Mouse (Mus musculus) ES-E14 (cell line): ENCODE measurements around the gene Bglap3. TPM values are rescaled to one million over a fixed set of nuclear protein-coding genes. Genes with fewer than 3 reads are reported as not detected.

Experiments used
- DNase-seq: peaks from one replicate; pipeline ENCODE4 v3.0.0-alpha.2; 2013; ENCODE audit warnings: low read depth, low spot score
- H3K27ac ChIP-seq: 2 replicates; pipeline ENCODE4 v1.5.1; 2012; ENCODE audit warnings: low read depth, mild to moderate bottlenecking, low read length, moderate library complexity, mixed read lengths; ENCODE audit not compliant: poor library complexity, insufficient read depth, severe bottlenecking
- H3K36me3 ChIP-seq: 2 replicates; pipeline ENCODE4 v1.6.1; 2012; ENCODE audit warnings: mild to moderate bottlenecking, low read length, moderate library complexity, mixed read lengths; ENCODE audit not compliant: control insufficient read depth, poor library complexity, insufficient read depth, severe bottlenecking
- H3K4me1 ChIP-seq, 2 experiments: fragments of 150-350 bp in 1 of 2; sonication (generic) in 1 of 2; 2 replicates each; pipeline ENCODE4 v1.6.1; 2012; ENCODE audit warnings: low read length in 2 of 2, mild to moderate bottlenecking in 1 of 2, mixed read lengths in 1 of 2; ENCODE audit not compliant: control insufficient read depth in 2 of 2, insufficient read depth in 2 of 2, poor library complexity in 1 of 2
- H3K4me3 ChIP-seq, 2 experiments: fragments of 150-350 bp in 1 of 2; sonication (generic) in 1 of 2; 2 replicates each; pipeline ENCODE4 v1.5.1; 2012; ENCODE audit warnings: low read length in 2 of 2, low read depth in 1 of 2, mild to moderate bottlenecking in 1 of 2, mixed read lengths in 1 of 2; ENCODE audit not compliant: insufficient read depth in 1 of 2, poor library complexity in 1 of 2, severe bottlenecking in 1 of 2
- H3K9ac ChIP-seq: 2 replicates; pipeline ENCODE4 v1.6.1; 2012; ENCODE audit warnings: low read depth, mild to moderate bottlenecking, low read length, mixed read lengths; ENCODE audit not compliant: poor library complexity, insufficient read depth, severe bottlenecking
- H3K9me3 ChIP-seq: fragments of 150-350 bp; sonication (generic); 2 replicates; pipeline ENCODE4 v1.6.1; 2012; ENCODE audit warnings: low read depth, mild to moderate bottlenecking, low read length; ENCODE audit not compliant: control insufficient read depth, insufficient read depth
- CHD2 ChIP-seq: IDR thresholded peaks from 2 replicates; pipeline ENCODE4 v1.6.1; 2014; ENCODE audit warnings: mild to moderate bottlenecking, low read depth, low read length, inconsistent platforms
- HCFC1 ChIP-seq: IDR thresholded peaks from 2 replicates; pipeline ENCODE4 v1.6.1; 2012; ENCODE audit warnings: low read length, inconsistent platforms, borderline replicate concordance; ENCODE audit not compliant: insufficient read depth
- MAFK ChIP-seq: IDR thresholded peaks from 2 replicates; pipeline ENCODE4 v1.6.1; 2014; ENCODE audit warnings: mild to moderate bottlenecking, low read depth, low read length, inconsistent platforms; ENCODE audit not compliant: insufficient read depth
- ZC3H11A ChIP-seq: IDR thresholded peaks from 2 replicates; pipeline ENCODE4 v1.6.1; 2012; ENCODE audit warnings: low read depth, mild to moderate bottlenecking, inconsistent platforms, low read length, borderline replicate concordance
- ZNF384 ChIP-seq: IDR thresholded peaks from 2 replicates; pipeline ENCODE4 v1.6.1; 2012; ENCODE audit warnings: low read depth, low read length, inconsistent platforms
- in situ Hi-C, 2 experiments: fragments of 600-800 bp; cut with MboI; formaldehyde crosslinking; loops; one replicate each; pipeline ENCODE4 v1.15.1; 2025; ENCODE audit warnings: low sequenced_read_pairs in 2 of 2, inconsistent platforms in 1 of 2; ENCODE audit not compliant: unreplicated experiment in 2 of 2
- total RNA-seq: library from RNA; depleted of rRNA; stranded (reverse); fragments of 300-350 nt; gene quantifications from 2 replicates; pipeline ENCODE4 v1.2.3, GENCODE M21; 2012

Gene Bglap3
- total RNA-seq, 1 experiment: 2.6 TPM

- DNase-seq: peak; percentile 87
- Histone ChIP-seq H3K4me1 (peaks cover 2 to 7% of the 10 kb centered on the region in 2 experiments; a peak in 3 of 4 replicates), H3K9me3 (no peaks in the 10 kb centered on the region), H3K36me3 (peaks cover 6% of the 10 kb centered on the region), H3K4me3 (peak within 1 kb of the TSS; percentile 85 to 93), H3K9ac (peak within 1 kb of the TSS; percentile 96), H3K27ac (peak within 1 kb of the TSS; percentile 97)
- TF ChIP-seq ZC3H11A: no peak
- TF ChIP-seq ZNF384: peak; percentile 88
- peak; percentile 62; the same call in 1 of the 2 replicates for TF ChIP-seq HCFC1
- peak; percentile 75 for TF ChIP-seq MAFK
- peak; percentile 97 for TF ChIP-seq CHD2
- in situ Hi-C loops: loop anchor here (5.0 to 10.0 kb wide), 2 partner anchors 57 to 65 kb away; no protein-coding TSS in a partner anchor
These were observed 37.5 kb upstream of the Bglap3 start, which contains the start of gene Pmf1 for GRCm38 (mm10) chr3:88409741-88410644. Gene Pmf1, minus strand, starts transcription at chr3:88410331.

GRCm38 (mm10) chr3:88408953-88409352 is 36.4 kb upstream of the Bglap3 start:
- Histone ChIP-seq H3K27ac (0 out of 2 replicates have a peak overlapping the region, but pooled peaks have one; percentile 97), H3K9me3 (no peaks in the 10 kb centered on the region), H3K9ac (peak overlapping the region; percentile 96), H3K4me3 (peak overlapping the region; percentile 85 to 93), H3K36me3 (peaks cover 7% of the 10 kb centered on the region), H3K4me1 (peaks cover 2 to 7% of the 10 kb centered on the region in 2 experiments; a peak in 3 of 4 replicates)
- DNase-seq: no peak
- TF ChIP-seq ZNF384 (no peak), CHD2 (no peak), HCFC1 (no peak), MAFK (no peak), ZC3H11A (no peak)
- in situ Hi-C loops: loop anchor here (5.0 to 10.0 kb wide), 2 partner anchors 58 to 66 kb away; no protein-coding TSS in a partner anchor

GRCm38 (mm10) chr3:88407529-88407928 is 35.0 kb upstream of the Bglap3 start:
- TF ChIP-seq MAFK (no peak), ZC3H11A (no peak), CHD2 (no peak), ZNF384 (no peak), HCFC1 (no peak)
- no peak overlapping the region for H3K9ac ChIP-seq
- in situ Hi-C loops: loop anchor here (5.0 to 10.0 kb wide), 2 partner anchors 60 to 67 kb away; no protein-coding TSS in a partner anchor
- H3K9me3 ChIP-seq: no peaks in the 10 kb centered on the region
- no peak overlapping the region for H3K27ac ChIP-seq
- peaks cover 12% of the 10 kb centered on the region for H3K36me3 ChIP-seq
- DNase-seq: no peak
- H3K4me1 ChIP-seq: peaks cover 2 to 7% of the 10 kb centered on the region in 2 experiments; a peak in 3 of 4 replicates
- H3K4me3 ChIP-seq: no peak overlapping the region; a peak in 1 of 4 replicates

GRCm38 (mm10) chr3:88407090-88407489 is 34.5 kb upstream of the Bglap3 start:
- Histone ChIP-seq H3K27ac (no peak overlapping the region), H3K36me3 (peaks cover 12% of the 10 kb centered on the region; the same call in 1 of the 2 replicates), H3K9ac (no peak overlapping the region; the same call in 1 of the 2 replicates), H3K9me3 (no peaks in the 10 kb centered on the region), H3K4me1 (peaks cover 2 to 8% of the 10 kb centered on the region in 2 experiments; a peak in 3 of 4 replicates), H3K4me3 (no peak overlapping the region)
- peak; percentile 74 for DNase-seq
- in situ Hi-C loops: loop anchor here (5.0 to 10.0 kb wide), 2 partner anchors 60 to 68 kb away; no protein-coding TSS in a partner anchor
- TF ChIP-seq HCFC1 (no peak), MAFK (no peak), ZNF384 (no peak), ZC3H11A (peak; percentile 76; the same call in 1 of the 2 replicates)
